Mouse (Mus musculus): ENCODE results near the gene Cnbp. TPM values are rescaled to one million over a fixed set of nuclear protein-coding genes. Genes with fewer than 3 reads are reported as not detected.
A peak's percentile ranks its signal among the peaks of the same experiment; 100 is the strongest.

Cnbp gene
- polyA plus RNA-seq, 1 experiment from 2014 or later, result 1,237 TPM

- no peak for DNase-seq
- Histone ChIP-seq H3K4me2 (no peak overlapping the region), H3K4me3 (ENCODE audit: low read depth, low read length) (no peak overlapping the region), H3K9ac (no peak overlapping the region), H3K36me3 (ENCODE audit: insufficient read depth) (no peaks in the 10 kb centered on the region), H3K9me3 (ENCODE audit: low read depth, low read length) (no peaks in the 10 kb centered on the region), H3K4me1 (ENCODE audit: insufficient read depth) (no peaks in the 10 kb centered on the region), H3K27ac (ENCODE audit: low read depth) (no peak overlapping the region), H3K27me3 (ENCODE audit: insufficient read depth, low read length) (no peaks in the 10 kb centered on the region)
- no peak for ATAC-seq (ENCODE audit: insufficient read depth)
- WGBS, result 20% methylated on average over 1 of the region's 1 CpGs
- no peak for TF ChIP-seq CTCF (IDR thresholded peaks at IDR 0.05; ENCODE audit: low read depth)
These were observed 19.5 kb upstream of the Cnbp start for GRCm38 (mm10) chr6:87870440-87870839.

DNA sequence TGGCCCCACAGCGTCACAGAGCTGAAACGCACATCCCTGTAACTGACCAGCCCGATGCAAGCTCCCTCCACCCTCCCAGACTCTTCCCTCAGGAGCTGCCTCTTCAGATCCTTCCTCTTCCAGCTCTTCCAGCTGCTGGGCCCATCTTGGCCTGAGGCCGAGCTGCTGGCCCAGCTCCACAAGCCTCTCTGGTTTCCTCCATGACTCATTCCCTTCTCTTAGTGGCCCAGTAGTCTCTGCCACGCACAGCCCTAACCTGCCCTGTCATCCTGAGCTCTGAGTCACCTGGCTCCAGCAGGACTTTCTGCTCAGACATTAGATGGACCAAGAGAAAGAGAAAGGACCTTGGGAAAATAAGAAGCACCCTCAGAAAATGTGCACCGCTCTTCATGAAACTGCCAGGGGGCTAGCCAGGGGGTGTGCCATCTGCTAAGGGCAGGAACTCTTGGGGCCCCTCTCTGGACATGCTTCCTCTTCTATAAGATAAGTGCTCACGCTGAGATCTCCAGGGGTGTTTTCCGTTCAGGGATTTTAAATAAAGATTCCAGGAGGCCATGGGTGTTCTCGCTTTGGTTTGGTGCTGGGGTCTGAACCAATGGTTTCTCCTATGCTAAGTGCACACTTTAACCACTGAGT, 18.1 kb upstream of the Cnbp start:
- ATAC-seq (ENCODE audit: insufficient read depth) (peak; percentile 83), DNase-seq (peak; percentile 84)
- Histone ChIP-seq H3K27me3 (ENCODE audit: insufficient read depth, low read length) (no peaks in the 10 kb centered on the region), H3K36me3 (ENCODE audit: insufficient read depth) (no peaks in the 10 kb centered on the region), H3K9ac (0 out of 2 replicates have a peak overlapping the region, but pooled peaks have one; percentile 3), H3K4me3 (ENCODE audit: low read depth, low read length) (no peak overlapping the region), H3K4me1 (ENCODE audit: insufficient read depth) (no peaks in the 10 kb centered on the region), H3K9me3 (ENCODE audit: low read depth, low read length) (no peaks in the 10 kb centered on the region), H3K4me2 (no peak overlapping the region), H3K27ac (ENCODE audit: low read depth) (no peak overlapping the region)
- WGBS, result 61% methylated on average over 9 of the region's 9 CpGs
- no peak for TF ChIP-seq CTCF (IDR thresholded peaks at IDR 0.05; ENCODE audit: low read depth)

- Histone ChIP-seq H3K27ac (ENCODE audit: low read depth) (no peak overlapping the region), H3K36me3 (ENCODE audit: insufficient read depth) (no peaks in the 10 kb centered on the region), H3K4me3 (ENCODE audit: low read depth, low read length) (no peak overlapping the region), H3K9me3 (ENCODE audit: low read depth, low read length) (no peaks in the 10 kb centered on the region), H3K4me1 (ENCODE audit: insufficient read depth) (no peaks in the 10 kb centered on the region), H3K4me2 (no peak overlapping the region), H3K27me3 (ENCODE audit: insufficient read depth, low read length) (no peaks in the 10 kb centered on the region), H3K9ac (no peak overlapping the region)
- DNase-seq (no peak), ATAC-seq (ENCODE audit: insufficient read depth) (no peak)
- TF ChIP-seq CTCF (IDR thresholded peaks at IDR 0.05; ENCODE audit: low read depth), result no peak
- WGBS, result 66% methylated on average over 2 of the region's 2 CpGs
These were observed 16.4 kb upstream of the Cnbp start for GRCm38 (mm10) chr6:87867256-87867655.

GRCm38 (mm10) chr6:87866211-87866610, 15.3 kb upstream of the Cnbp start:
- DNase-seq, result no peak
- no peaks in the 10 kb centered on the region for H3K36me3 ChIP-seq (ENCODE audit: insufficient read depth)
- H3K4me2 ChIP-seq, result no peak overlapping the region
- H3K4me1 ChIP-seq (ENCODE audit: insufficient read depth), result no peaks in the 10 kb centered on the region
- no peak for ATAC-seq (ENCODE audit: insufficient read depth)
- no peak overlapping the region for H3K9ac ChIP-seq
- H3K27me3 ChIP-seq (ENCODE audit: insufficient read depth, low read length), result no peaks in the 10 kb centered on the region
- no peak for TF ChIP-seq CTCF (IDR thresholded peaks at IDR 0.05; ENCODE audit: low read depth)
- no peaks in the 10 kb centered on the region for H3K9me3 ChIP-seq (ENCODE audit: low read depth, low read length)
- H3K27ac ChIP-seq (ENCODE audit: low read depth), result no peak overlapping the region
- H3K4me3 ChIP-seq (ENCODE audit: low read depth, low read length), result no peak overlapping the region
- WGBS, result 79% methylated on average over 6 of the region's 6 CpGs

- DNase-seq, result no peak
- Histone ChIP-seq H3K27me3 (ENCODE audit: insufficient read depth, low read length) (no peaks in the 10 kb centered on the region), H3K4me2 (no peak overlapping the region), H3K4me3 (ENCODE audit: low read depth, low read length) (no peak overlapping the region), H3K9me3 (ENCODE audit: low read depth, low read length) (no peaks in the 10 kb centered on the region), H3K27ac (ENCODE audit: low read depth) (no peak overlapping the region), H3K4me1 (ENCODE audit: insufficient read depth) (no peaks in the 10 kb centered on the region), H3K9ac (no peak overlapping the region), H3K36me3 (ENCODE audit: insufficient read depth) (no peaks in the 10 kb centered on the region)
- 44% methylated on average over 1 of the region's 1 CpGs for WGBS
- no peak for TF ChIP-seq CTCF (IDR thresholded peaks at IDR 0.05; ENCODE audit: low read depth)
- ATAC-seq (ENCODE audit: insufficient read depth), result no peak
These were observed 6.2 kb upstream of the Cnbp start for GRCm38 (mm10) chr6:87857071-87857470.

DNA sequence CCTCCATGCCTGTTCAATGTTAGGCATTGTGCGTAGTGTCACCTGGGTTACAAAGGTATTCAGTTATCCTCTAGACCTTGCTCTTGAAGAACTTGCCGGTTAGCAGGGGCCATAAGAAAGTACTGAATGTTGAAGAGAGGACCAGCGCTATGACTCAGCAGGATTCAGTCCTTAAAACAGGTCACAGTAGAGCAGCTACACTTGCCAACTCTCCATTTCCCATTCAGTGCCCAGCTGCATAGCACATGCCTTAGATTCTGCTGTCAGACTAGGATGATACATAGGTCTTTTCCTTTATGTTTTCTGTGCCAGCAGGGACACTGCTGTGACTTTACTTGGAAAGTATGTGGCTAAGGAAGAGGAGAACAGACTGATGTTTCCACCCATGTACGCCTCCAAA, 2.5 kb upstream of the Cnbp start:
- H3K36me3 ChIP-seq (ENCODE audit: insufficient read depth), result peaks cover 5% of the 10 kb centered on the region; the same call in 1 of the 2 replicates
- DNase-seq (no peak), ATAC-seq (ENCODE audit: insufficient read depth) (no peak)
- H3K4me2 ChIP-seq, result no peak overlapping the region
- 78% methylated on average over 4 of the region's 4 CpGs for WGBS
- TF ChIP-seq CTCF (IDR thresholded peaks at IDR 0.05; ENCODE audit: low read depth), result no peak
- no peak overlapping the region for H3K4me3 ChIP-seq (ENCODE audit: low read depth, low read length)
- no peaks in the 10 kb centered on the region for H3K27me3 ChIP-seq (ENCODE audit: insufficient read depth, low read length)
- no peaks in the 10 kb centered on the region for H3K9me3 ChIP-seq (ENCODE audit: low read depth, low read length)
- H3K9ac ChIP-seq, result no peak overlapping the region
- H3K27ac ChIP-seq (ENCODE audit: low read depth), result no peak overlapping the region
- 0 out of 2 replicates have a peak, but pooled peaks cover 4% of the 10 kb centered on the region for H3K4me1 ChIP-seq (ENCODE audit: insufficient read depth)

DNA sequence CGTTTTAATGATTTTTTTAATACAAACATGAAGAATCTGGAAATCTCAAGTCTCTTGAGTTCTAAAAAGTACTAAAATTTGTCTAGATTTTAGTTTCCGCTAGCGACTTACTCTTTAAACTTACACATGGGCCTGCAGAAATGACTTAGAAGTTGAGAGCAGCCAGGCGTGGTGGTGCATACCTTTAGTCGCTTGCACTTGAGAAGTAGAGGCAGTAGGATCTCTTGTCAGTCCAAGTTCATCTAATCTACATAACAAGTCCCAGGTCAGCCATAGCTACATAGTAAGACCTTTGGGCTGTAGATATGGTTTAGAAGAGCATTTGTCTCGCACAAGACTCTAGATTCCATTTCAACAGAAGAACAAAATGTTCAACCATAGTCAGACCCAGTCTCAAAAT, 965 bp upstream of the Cnbp start:
- Histone ChIP-seq H3K9ac (no peak overlapping the region), H3K27ac (ENCODE audit: low read depth) (no peak overlapping the region), H3K27me3 (ENCODE audit: insufficient read depth, low read length) (no peaks in the 10 kb centered on the region), H3K4me1 (ENCODE audit: insufficient read depth) (0 out of 2 replicates have a peak, but pooled peaks cover 4% of the 10 kb centered on the region), H3K9me3 (ENCODE audit: low read depth, low read length) (no peaks in the 10 kb centered on the region), H3K4me3 (ENCODE audit: low read depth, low read length) (no peak overlapping the region), H3K36me3 (ENCODE audit: insufficient read depth) (peaks cover 13% of the 10 kb centered on the region), H3K4me2 (peak overlapping the region; percentile 87; the same call in 1 of the 2 replicates)
- DNase-seq (no peak), ATAC-seq (ENCODE audit: insufficient read depth) (no peak)
- TF ChIP-seq CTCF (IDR thresholded peaks at IDR 0.05; ENCODE audit: low read depth), result no peak
- 74% methylated on average over 6 of the region's 6 CpGs for WGBS
